Mouse (Mus musculus): ENCODE data around the gene Ccdc28b.

The Ccdc28b gene

DNA sequence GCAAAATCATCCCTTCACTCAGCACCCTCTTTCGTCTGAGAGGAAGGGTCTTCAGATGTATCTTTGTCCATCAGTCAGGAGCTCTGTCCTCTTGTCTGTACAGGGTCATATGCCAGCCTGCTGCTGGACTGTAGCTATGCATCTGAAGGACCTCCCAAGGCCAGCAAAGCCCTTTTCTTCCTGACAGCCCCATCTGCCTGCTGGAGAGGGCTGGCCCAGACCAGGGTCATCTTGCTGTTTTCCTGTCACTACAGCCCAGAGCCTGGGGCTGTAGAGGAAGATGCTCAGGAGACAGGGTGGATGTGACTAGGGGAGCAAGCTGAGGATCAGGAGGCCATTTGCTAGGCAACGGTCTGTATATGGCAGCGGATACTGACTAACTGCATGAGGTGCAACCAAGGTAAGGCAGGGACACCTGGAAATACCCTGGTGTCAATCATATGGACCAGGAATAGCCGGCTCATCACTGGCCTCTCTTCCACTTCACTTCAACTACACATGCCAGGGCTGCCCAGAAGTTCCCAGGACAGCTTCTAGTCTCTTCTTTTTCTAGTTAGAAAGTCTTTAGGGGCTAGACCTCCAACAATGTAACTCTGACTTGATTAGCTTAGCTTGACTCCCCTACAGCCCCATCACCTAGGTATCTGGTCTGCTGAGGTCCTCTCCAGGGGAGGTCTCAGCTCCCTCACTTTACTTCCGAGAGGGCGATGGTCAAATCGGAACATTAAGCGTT lies 778 bp downstream of the Ccdc28b start:
- no peak for DNase-seq

DNA sequence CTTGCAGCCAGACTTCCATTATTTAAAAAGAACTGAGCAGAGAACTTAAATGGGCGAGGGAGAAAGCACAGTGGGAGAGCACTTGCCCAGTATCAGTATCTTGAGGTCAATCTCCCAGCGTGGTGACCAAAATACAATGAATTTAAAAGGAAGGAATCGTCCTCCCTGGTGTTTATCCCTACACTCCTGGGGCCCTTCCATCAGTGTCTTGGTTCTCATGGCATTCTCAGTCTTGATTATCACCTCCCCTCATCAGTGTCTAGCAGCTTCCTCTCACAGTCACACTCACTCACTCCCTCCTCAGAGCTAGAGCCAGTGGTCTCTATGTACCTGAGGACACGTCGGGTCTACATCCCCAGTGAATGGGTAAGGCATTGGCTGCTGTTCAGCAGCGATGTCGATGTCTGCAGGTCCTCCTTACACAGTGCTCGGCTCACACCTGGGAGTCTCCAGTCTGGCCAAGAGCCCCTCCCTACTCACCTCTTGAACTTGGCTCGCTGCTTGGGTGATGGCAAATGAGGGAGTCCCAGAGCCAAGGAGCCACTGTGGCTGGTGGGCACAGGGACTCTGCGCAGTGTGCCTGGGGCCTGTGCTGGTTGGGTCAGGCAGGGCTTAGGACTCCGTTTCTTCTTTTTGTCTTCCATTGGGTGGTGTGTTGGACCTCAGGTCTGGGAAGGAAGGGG lies 1.5 kb downstream of the Ccdc28b start:
- no peak for DNase-seq

GRCm38 (mm10) chr4:129621283-129621841 lies 2.4 kb downstream of the Ccdc28b start:
- no peak for DNase-seq

DNA sequence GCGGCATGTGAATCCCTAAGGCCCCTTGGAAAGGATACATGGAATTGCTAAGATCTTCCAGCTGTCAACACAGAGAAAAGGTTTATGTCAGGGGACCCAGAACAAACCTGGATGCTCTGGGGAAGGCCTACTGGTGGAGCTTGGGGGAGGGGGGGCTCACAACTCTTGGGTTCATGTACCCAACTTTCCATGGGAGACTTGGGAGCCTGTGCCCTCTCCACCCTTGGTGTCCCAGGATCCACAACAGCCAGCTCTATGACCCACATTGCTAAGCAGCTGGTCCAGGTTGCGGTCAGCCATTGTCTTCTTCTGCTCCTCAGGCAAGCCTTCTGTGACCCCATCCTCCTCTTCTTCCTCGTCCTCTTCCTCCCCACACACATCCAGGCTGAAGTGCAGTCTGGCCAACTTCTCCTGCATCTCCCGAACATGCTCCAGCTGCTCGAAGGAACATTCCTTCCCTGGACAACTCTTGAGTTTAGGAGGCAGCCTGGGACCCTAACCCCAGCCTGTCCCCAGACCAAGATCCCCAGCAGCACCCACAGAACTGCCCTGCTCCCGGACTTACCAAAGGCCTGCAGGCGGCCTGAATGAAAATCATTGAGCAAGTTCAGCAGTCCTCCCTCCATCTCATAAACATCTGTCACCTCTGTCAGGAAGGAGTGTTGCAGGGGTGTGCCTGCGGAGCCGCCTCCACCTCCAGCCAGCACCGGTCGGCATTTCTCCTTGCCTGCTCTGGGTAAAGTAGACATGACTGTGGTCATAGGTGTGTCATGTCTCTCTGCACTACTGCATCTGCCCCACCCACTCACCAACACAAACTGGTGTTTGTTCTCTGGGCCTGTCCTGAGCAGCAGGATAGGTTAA lies 3.1 kb downstream of the Ccdc28b start:
- no peak for DNase-seq

- peak; percentile 95 for DNase-seq
Measured at GRCm38 (mm10) chr4:129618786-129619691, 4.7 kb downstream of the Ccdc28b start, which contains the start of gene Iqcc. Gene Iqcc, minus strand, starts transcription at chr4:129619099.

GRCm38 (mm10) chr4:129618031-129618430 lies 5.7 kb downstream of the Ccdc28b start:
- DNase-seq, result no peak

DNA sequence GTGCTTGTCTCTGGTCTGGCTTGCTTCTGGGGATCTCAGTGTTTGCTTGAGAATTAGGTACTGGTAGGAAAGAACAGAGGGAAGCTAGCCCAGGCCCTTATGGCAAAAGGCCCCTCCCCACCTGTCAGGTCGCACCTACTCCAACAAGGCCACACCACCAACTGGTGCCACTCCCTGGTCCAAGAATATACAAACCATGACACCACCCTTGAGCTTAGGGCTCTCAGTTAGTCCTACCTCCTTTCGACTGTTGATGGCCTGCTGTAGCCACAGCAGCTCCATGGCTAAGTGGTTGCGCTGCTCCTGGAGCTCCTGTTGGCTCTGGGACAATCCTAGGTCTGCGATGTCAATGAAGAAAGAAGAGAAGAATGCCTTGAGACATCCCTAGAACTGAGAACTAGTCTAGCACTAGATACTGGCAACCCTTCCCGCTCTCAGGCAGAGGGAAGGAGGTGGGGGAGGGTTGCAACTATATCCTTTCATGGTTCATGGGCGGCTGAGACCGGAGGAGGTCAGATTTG lies 6.6 kb downstream of the Ccdc28b start:
- no peak for DNase-seq

DNA sequence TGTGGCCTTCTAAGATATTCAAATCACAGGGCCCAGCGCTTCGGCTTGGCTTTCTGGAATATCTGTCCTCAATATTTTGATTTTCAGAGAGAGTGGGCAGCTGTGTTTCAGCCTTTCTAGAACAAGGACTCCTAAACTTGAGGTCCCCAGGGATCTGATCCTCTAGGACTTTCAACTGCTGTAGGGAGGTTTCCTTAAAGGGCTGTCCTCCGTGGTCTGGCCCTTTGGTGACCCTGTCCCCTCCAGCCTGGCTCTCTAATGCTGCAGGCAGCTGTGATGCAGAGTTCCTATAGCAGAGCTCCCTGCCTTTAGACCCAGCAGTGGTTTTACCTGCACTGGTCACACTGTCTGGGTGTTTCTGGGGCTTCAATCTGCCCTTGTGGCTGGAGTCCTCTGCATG lies 7.1 kb downstream of the Ccdc28b start:
- DNase-seq, result no peak

GRCm38 (mm10) chr4:129615801-129616290 lies 7.9 kb downstream of the Ccdc28b start:
- DNase-seq, result no peak

GRCm38 (mm10) chr4:129614093-129614492 lies 9.7 kb downstream of the Ccdc28b start, which contains the start of gene Dcdc2b:
Gene Dcdc2b, minus strand, starts transcription at chr4:129614257.
- DNase-seq, result no peak

- no peak for DNase-seq
Measured at GRCm38 (mm10) chr4:129610472-129610871, 13.3 kb downstream of the Ccdc28b start.

DNA sequence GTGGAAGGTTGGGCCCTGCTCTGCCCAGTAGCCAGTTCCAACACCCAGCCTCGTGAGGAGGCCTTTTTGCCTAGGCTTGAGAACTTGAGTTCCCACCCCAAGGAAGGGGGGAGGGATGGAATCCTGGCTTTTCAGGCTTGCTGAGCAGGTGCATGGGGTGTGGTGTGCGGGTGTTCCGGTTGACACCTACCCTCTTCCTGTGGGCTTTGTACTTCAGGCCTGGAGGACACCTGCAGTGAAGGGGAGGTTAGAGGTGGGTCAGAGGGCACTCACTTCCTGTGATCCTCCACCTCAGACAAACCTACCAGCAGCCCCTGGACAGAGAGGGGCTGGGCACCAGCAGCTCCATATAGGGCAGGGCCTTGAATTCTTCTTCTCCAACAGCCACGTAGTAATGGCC lies 13.7 kb downstream of the Ccdc28b start:
- DNase-seq, result no peak

DNA sequence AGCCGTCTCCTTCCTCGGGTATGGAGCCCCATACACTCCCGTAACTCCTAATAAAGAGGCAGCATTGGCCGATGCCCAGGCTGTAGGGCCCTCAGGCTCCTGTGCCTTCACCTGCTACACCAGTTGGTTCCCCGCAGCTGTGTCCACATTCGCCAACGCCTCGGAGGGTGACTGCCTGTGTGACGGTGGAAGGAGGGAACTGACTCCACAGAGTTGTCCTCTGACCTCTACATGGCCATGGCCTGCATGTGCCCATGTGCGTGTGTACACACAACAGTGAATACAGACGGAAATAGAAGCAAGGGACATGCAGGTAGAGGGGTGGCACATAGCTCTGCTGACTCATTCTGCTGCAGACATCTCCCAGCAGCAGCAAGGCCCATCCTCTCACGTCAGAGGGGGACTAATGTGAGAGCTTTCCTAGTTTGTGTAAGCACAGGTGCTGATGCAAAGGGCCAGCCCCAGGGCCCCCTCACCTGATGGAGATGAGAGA lies 14.6 kb downstream of the Ccdc28b start:
- DNase-seq, result no peak

DNA sequence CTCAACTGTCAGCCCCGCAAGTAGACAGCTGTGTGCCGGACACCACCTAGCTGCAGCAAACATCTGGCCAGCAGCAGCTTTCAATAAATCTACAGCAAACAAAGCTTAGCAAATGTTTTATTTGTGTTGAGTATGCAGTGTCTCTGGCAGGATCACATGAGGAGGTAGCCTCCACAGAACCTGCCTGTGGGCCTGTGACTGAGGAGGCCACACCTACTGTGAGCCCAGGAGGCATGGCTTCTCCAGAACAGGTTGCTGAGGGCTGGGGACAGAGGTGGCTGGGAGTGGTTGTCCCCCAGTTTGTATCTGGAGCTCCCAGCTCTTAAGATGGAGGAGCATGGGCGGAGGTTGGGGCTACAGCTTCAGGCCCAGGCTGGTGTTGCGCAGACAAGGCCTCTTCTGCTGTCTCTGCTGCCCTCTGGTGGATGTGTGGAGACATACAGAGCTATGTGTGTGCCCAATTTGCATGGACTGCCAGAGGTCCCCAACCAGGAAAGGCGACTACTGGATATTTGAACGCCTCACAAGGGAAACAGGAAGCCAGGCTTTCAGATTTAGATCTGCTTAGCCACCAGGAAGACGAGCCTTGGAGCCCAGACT lies 15.2 kb downstream of the Ccdc28b start:
- DNase-seq, result peak; percentile 90

- peak; percentile 87 for DNase-seq
Measured at GRCm38 (mm10) chr4:129600233-129601158, 23.3 kb downstream of the Ccdc28b start, which contains the start of the genes Eif3i and Tmem234. Gene Eif3i, minus strand, starts transcription at chr4:129600648. Gene Tmem234, plus strand, starts transcription at chr4:129600668.

- DNase-seq, result peak; percentile 71
Measured at GRCm38 (mm10) chr4:129588865-129589264, 34.9 kb downstream of the Ccdc28b start.

DNA sequence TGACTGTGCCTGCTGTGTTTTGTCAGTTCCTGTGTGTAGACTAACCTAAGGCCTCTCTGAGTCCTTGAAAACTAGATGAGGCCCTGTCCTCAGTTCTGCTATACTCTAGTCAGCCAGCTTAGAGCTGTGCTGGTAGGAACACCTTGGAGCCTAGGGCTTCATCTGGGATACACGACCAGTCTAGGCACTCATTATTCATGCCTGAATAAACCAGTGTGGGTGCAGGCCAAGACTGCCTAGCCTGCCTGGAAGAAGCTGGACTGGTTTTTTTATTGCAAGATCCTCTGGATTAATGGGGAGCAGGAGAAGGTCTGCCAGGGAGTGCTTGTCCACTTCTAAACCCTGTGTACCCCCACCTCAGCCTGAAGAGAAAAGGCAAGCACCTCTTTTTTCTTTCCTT lies 36.8 kb downstream of the Ccdc28b start:
- no peak for DNase-seq

DNA sequence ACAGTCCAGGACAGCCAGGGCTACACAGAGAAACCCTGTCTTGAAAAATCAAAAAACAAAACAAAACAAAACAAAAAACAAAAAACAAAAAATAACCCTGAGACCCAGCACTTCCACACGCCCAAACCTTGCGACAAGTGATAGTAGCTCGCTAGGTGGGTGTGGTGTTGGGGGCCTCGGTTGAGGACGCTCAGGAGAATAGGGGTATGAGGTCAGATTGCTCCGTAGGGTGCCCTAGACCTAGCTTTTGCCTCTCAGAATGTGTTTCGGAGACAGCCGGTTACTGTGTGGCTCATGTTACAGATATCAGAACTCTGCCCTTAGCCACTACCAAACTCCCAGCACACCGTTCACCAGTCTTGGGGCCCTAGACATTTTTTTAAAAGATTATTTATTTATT lies 38.0 kb downstream of the Ccdc28b start:
- peak; percentile 63 for DNase-seq

- peak; percentile 92 for DNase-seq
Measured at GRCm38 (mm10) chr4:129584884-129585608, 38.7 kb downstream of the Ccdc28b start.
